Mouse (Mus musculus) frontal cortex, adult (tissue): ENCODE measurements around the gene Musk.
"Not testable (repeated sequence)": the region's sequence is repeated elsewhere in the genome, so short reads cannot be mapped to it uniquely, and the experiment has no call there.

Experiments
- ATAC-seq: cut with Nextera tagmentation; 2 replicates; pipeline ENCODE4 v1.9.2; 2017; ENCODE audit warnings: mild to moderate bottlenecking, moderate library complexity, mixed read lengths; ENCODE audit not compliant: low TSS enrichment

The Musk gene

GRCm38 (mm10) chr4:58285687-58286086 lies at the start of gene Musk:
Gene Musk, plus strand, starts transcription at chr4:58285960.
- no peak for ATAC-seq

- no peak for ATAC-seq
Measured at GRCm38 (mm10) chr4:58240416-58240815, 45.3 kb upstream of the Musk start.

GRCm38 (mm10) chr4:58245544-58245943 lies 40.2 kb upstream of the Musk start:
- no peak for ATAC-seq

GRCm38 (mm10) chr4:58252381-58252780 lies 33.4 kb upstream of the Musk start:
- ATAC-seq: no peak

- ATAC-seq: peak; percentile 82
Measured at GRCm38 (mm10) chr4:58253410-58253809, 32.4 kb upstream of the Musk start.

- not testable (repeated sequence) for ATAC-seq
Measured at GRCm38 (mm10) chr4:58260767-58261166, 25.0 kb upstream of the Musk start.

- ATAC-seq: peak; percentile 74
Measured at GRCm38 (mm10) chr4:58266294-58266693, 19.5 kb upstream of the Musk start.

- no peak for ATAC-seq
Measured at GRCm38 (mm10) chr4:58268897-58269542, 16.7 kb upstream of the Musk start.

- ATAC-seq: no peak
Measured at GRCm38 (mm10) chr4:58269961-58270360, 15.8 kb upstream of the Musk start.

GRCm38 (mm10) chr4:58270956-58271355 lies 14.8 kb upstream of the Musk start:
- ATAC-seq: no peak

GRCm38 (mm10) chr4:58271504-58272162 lies 14.1 kb upstream of the Musk start:
- no peak for ATAC-seq

GRCm38 (mm10) chr4:58275261-58275895 lies 10.4 kb upstream of the Musk start:
- ATAC-seq: no peak

- no peak for ATAC-seq
Measured at GRCm38 (mm10) chr4:58278368-58278767, 7.4 kb upstream of the Musk start.

GRCm38 (mm10) chr4:58280121-58280520 lies 5.6 kb upstream of the Musk start:
- ATAC-seq: no peak

- no peak for ATAC-seq
Measured at GRCm38 (mm10) chr4:58286368-58287090, 769 bp downstream of the Musk start.

GRCm38 (mm10) chr4:58288753-58289152 lies 3.0 kb downstream of the Musk start:
- no peak for ATAC-seq

GRCm38 (mm10) chr4:58291828-58292227 lies 6.1 kb downstream of the Musk start:
- no peak for ATAC-seq

GRCm38 (mm10) chr4:58293099-58293498 lies 7.3 kb downstream of the Musk start:
- no peak for ATAC-seq

GRCm38 (mm10) chr4:58303862-58304261 lies 18.1 kb downstream of the Musk start:
- ATAC-seq: no peak

GRCm38 (mm10) chr4:58304564-58304963 lies 18.8 kb downstream of the Musk start:
- no peak for ATAC-seq

GRCm38 (mm10) chr4:58307421-58307820 lies 21.7 kb downstream of the Musk start:
- peak; percentile 50; the same call in 1 of the 2 replicates for ATAC-seq

GRCm38 (mm10) chr4:58313344-58313743 lies 27.6 kb downstream of the Musk start:
- no peak for ATAC-seq
